Mouse (Mus musculus) MEL (cell line): Measurements from ENCODE around the gene Ifnar2. TPM values are rescaled to one million over a fixed set of nuclear protein-coding genes. Genes with fewer than 3 reads are reported as not detected.

Experiments used
- DNase-seq: peaks from one replicate; pipeline ENCODE4 v3.0.0; 2011; ENCODE audit warnings: low read depth, low spot score
- H3K27ac ChIP-seq: 2 replicates; pipeline ENCODE4 v1.5.1; 2012; ENCODE audit warnings: low read depth, mild to moderate bottlenecking, control low read depth, low read length, moderate library complexity; ENCODE audit not compliant: control insufficient read depth
- H3K27me3 ChIP-seq, 2 experiments: fragments of 150-350 bp in 1 of 2; sonication (generic) in 1 of 2; 2 replicates each; pipeline ENCODE4 v1.6.1; 2012; ENCODE audit warnings: low read length in 2 of 2, mild to moderate bottlenecking in 2 of 2, improper control_type of control experiment in 1 of 2, moderate library complexity in 1 of 2; ENCODE audit not compliant: insufficient read depth in 2 of 2, control insufficient read depth in 1 of 2
- H3K36me3 ChIP-seq, 2 experiments: 2 replicates each; pipeline ENCODE4 v1.6.1; 2012 to 2014; ENCODE audit warnings: low read length in 2 of 2, improper control_type of control experiment in 1 of 2, inconsistent platforms in 1 of 2, mild to moderate bottlenecking in 1 of 2; ENCODE audit not compliant: insufficient read depth in 2 of 2, control insufficient read depth in 1 of 2
- H3K4me1 ChIP-seq, 2 experiments: fragments of 150-350 bp in 1 of 2; sonication (generic) in 1 of 2; 2 replicates each; pipeline ENCODE4 v1.6.1; 2012; ENCODE audit warnings: low read length in 2 of 2, improper control_type of control experiment in 1 of 2, mild to moderate bottlenecking in 1 of 2; ENCODE audit not compliant: insufficient read depth in 2 of 2, control insufficient read depth in 1 of 2
- H3K4me3 ChIP-seq, 2 experiments: fragments of 150-350 bp in 1 of 2; sonication (generic) in 1 of 2; 2 replicates each; pipeline ENCODE4 v1.5.1; 2012; ENCODE audit warnings: low read depth in 2 of 2, low read length in 2 of 2, mild to moderate bottlenecking in 2 of 2, moderate library complexity in 2 of 2, control low read depth in 1 of 2, improper control_type of control experiment in 1 of 2; ENCODE audit not compliant: control insufficient read depth in 1 of 2, insufficient read depth in 1 of 2
- H3K79me2 ChIP-seq: 2 replicates; pipeline ENCODE4 v1.6.1; 2012; ENCODE audit warnings: mild to moderate bottlenecking, low read length, moderate library complexity; ENCODE audit not compliant: control insufficient read depth, poor library complexity, insufficient read depth
- H3K9ac ChIP-seq: 2 replicates; pipeline ENCODE4 v1.6.1; 2012; ENCODE audit warnings: low read depth, mild to moderate bottlenecking, control low read depth, low read length, moderate library complexity; ENCODE audit not compliant: control insufficient read depth, poor library complexity, severe bottlenecking
- H3K9me3 ChIP-seq: fragments of 150-350 bp; sonication (generic); replicated peaks from 2 replicates; pipeline ENCODE4 v1.6.1; 2012; ENCODE audit warnings: mild to moderate bottlenecking, low read length, improper control_type of control experiment, moderate library complexity; ENCODE audit not compliant: insufficient read depth
- CHD2 ChIP-seq: IDR thresholded peaks from 2 replicates; pipeline ENCODE4 v1.6.1; 2011; ENCODE audit warnings: low read length, improper control_type of control experiment
- E2F4 ChIP-seq: IDR thresholded peaks from 2 replicates; pipeline ENCODE4 v1.6.1; 2011; ENCODE audit warnings: low read depth, low read length, improper control_type of control experiment, borderline replicate concordance
- HCFC1 ChIP-seq: IDR thresholded peaks from 2 replicates; pipeline ENCODE4 v1.6.1; 2012; ENCODE audit warnings: low read depth, mild to moderate bottlenecking, inconsistent platforms, low read length, improper control_type of control experiment, moderate library complexity
- JUND ChIP-seq: IDR thresholded peaks from 2 replicates; pipeline ENCODE4 v1.6.1; 2011; ENCODE audit warnings: low read depth, mild to moderate bottlenecking, improper control_type of control experiment, low read length
- MAFK ChIP-seq: IDR thresholded peaks from 2 replicates; pipeline ENCODE4 v1.6.1; 2011; ENCODE audit warnings: low read depth, mild to moderate bottlenecking, low read length, improper control_type of control experiment, borderline replicate concordance
- MXI1 ChIP-seq: IDR thresholded peaks from 2 replicates; pipeline ENCODE4 v1.6.1; 2011; ENCODE audit warnings: mild to moderate bottlenecking, low read depth, low read length, improper control_type of control experiment
- NELFE ChIP-seq: IDR thresholded peaks from 2 replicates; pipeline ENCODE4 v1.6.1; 2011; ENCODE audit warnings: low read depth, low read length, improper control_type of control experiment
- NRF1 ChIP-seq: IDR thresholded peaks from 2 replicates; pipeline ENCODE4 v1.6.1; 2014; ENCODE audit warnings: low read depth, mild to moderate bottlenecking, inconsistent platforms, low read length, improper control_type of control experiment, moderate library complexity; ENCODE audit not compliant: poor library complexity, insufficient read depth, severe bottlenecking
- POLR2A ChIP-seq, 2 experiments: IDR thresholded peaks; 2 replicates each; pipeline ENCODE4 v1.6.1; 2011 to 2012; ENCODE audit warnings: low read length in 2 of 2, mild to moderate bottlenecking in 2 of 2, control low read depth in 1 of 2, improper control_type of control experiment in 1 of 2, low read depth in 1 of 2, moderate library complexity in 1 of 2; ENCODE audit not compliant: control insufficient read depth in 1 of 2, insufficient read depth in 1 of 2, poor library complexity in 1 of 2
- RAD21 ChIP-seq: IDR thresholded peaks from 2 replicates; pipeline ENCODE4 v1.6.1; 2011; ENCODE audit warnings: mild to moderate bottlenecking, low read depth, low read length, improper control_type of control experiment
- RCOR1 ChIP-seq: IDR thresholded peaks from 2 replicates; pipeline ENCODE4 v1.6.1; 2012; ENCODE audit warnings: low read depth, mild to moderate bottlenecking, inconsistent platforms, low read length, improper control_type of control experiment
- SMC3 ChIP-seq: IDR thresholded peaks from 2 replicates; pipeline ENCODE4 v1.6.1; 2011; ENCODE audit warnings: low read depth, low read length, improper control_type of control experiment
- TBP ChIP-seq: IDR thresholded peaks from 2 replicates; pipeline ENCODE4 v1.8.0; 2011; ENCODE audit warnings: low read depth, low read length, improper control_type of control experiment
- ZMIZ1 ChIP-seq: IDR thresholded peaks from 2 replicates; pipeline ENCODE4 v1.6.1; 2012; ENCODE audit warnings: low read depth, mild to moderate bottlenecking, inconsistent platforms, low read length, improper control_type of control experiment, moderate library complexity
- ZNF384 ChIP-seq: IDR thresholded peaks from 2 replicates; pipeline ENCODE4 v1.6.1; 2012; ENCODE audit warnings: low read depth, mild to moderate bottlenecking, inconsistent platforms, low read length, improper control_type of control experiment
- polyA plus RNA-seq, 2 experiments: library from polyadenylated mRNA; stranded (reverse) in 1 of 2; unstranded in 1 of 2; fragments of >175 nt in 1 of 2; fragments of >200 nt in 1 of 2; gene quantifications; 2 replicates each; pipeline versions ENCODE4 v1.2.1 to v1.2.4; 2012; ENCODE audit warnings: low replicate concordance in 2 of 2, low read depth in 1 of 2; ENCODE audit not compliant: insufficient read length in 2 of 2, insufficient read depth in 1 of 2, missing spikeins in 1 of 2
- total RNA-seq: library from RNA; depleted of rRNA; stranded (reverse); fragments of 300-350 nt; gene quantifications from 2 replicates; pipeline ENCODE4 v1.2.3, GENCODE M21; 2012

Gene Ifnar2
- total and polyA plus RNA-seq, 3 experiments = 21.8 to 38.3 TPM; not detected in 1

GRCm38 (mm10) chr16:91404187-91404586, 31.6 kb downstream of the Ifnar2 start:
- H3K27ac ChIP-seq = no peak overlapping the region
- no peak overlapping the region for H3K4me3 ChIP-seq
- H3K9ac ChIP-seq = no peak overlapping the region
- H3K4me1 ChIP-seq = peaks cover 6 to 13% of the 10 kb centered on the region in 2 experiments; a peak in 2 of 4 replicates
- H3K79me2 ChIP-seq = peaks cover 4% of the 10 kb centered on the region; the same call in 1 of the 2 replicates
- H3K9me3 ChIP-seq = no peaks in the 10 kb centered on the region
- H3K27me3 ChIP-seq = no peaks in the 10 kb centered on the region
- TF ChIP-seq NELFE (no peak), RCOR1 (no peak), MAFK (no peak), JUND (no peak), NRF1 (no peak), HCFC1 (no peak), CHD2 (no peak), SMC3 (no peak), POLR2A (IDR thresholded peaks at IDR 0.05; ENCODE audit: control insufficient read depth in 1 of 2, insufficient read depth in 1 of 2, low read depth in 1 of 2, low read length in 2 of 2, poor library complexity in 1 of 2) (no peak), E2F4 (no peak), TBP (no peak), ZMIZ1 (no peak), RAD21 (no peak), MXI1 (no peak)
- DNase-seq = no peak
- H3K36me3 ChIP-seq = peaks cover 0 to 13% of the 10 kb centered on the region in 2 experiments; a peak in 2 of 4 replicates

GRCm38 (mm10) chr16:91404828-91405577, 32.4 kb downstream of the Ifnar2 start:
- no peaks in the 10 kb centered on the region for H3K27me3 ChIP-seq
- peak overlapping the region; percentile 16; the same call in 1 of the 2 replicates for H3K27ac ChIP-seq
- H3K79me2 ChIP-seq = peaks cover 4% of the 10 kb centered on the region; the same call in 1 of the 2 replicates
- peaks cover 6 to 13% of the 10 kb centered on the region in 2 experiments; a peak in 2 of 4 replicates for H3K4me1 ChIP-seq
- TF ChIP-seq HCFC1 = no peak
- TF ChIP-seq ZNF384 = peak; percentile 59; the same call in 1 of the 2 replicates
- H3K36me3 ChIP-seq = peaks cover 0 to 13% of the 10 kb centered on the region in 2 experiments; a peak in 2 of 4 replicates
- H3K9ac ChIP-seq = no peak overlapping the region; the same call in 1 of the 2 replicates
- no peaks in the 10 kb centered on the region for H3K9me3 ChIP-seq
- DNase-seq = no peak
- H3K4me3 ChIP-seq = peak overlapping the region in 1 of 2 experiments; percentile 91; a peak in 2 of 4 replicates
